Mouse (Mus musculus) E14TG2a.4 (cell line): ENCODE measurements around the gene Lysmd1.

ENCODE experiments used
- CTCF ChIP-seq: conservative IDR thresholded peaks from 2 replicates; pipeline ENCODE4 v1.5.1; 2014; ENCODE audit warnings: low read length
- NANOG ChIP-seq: IDR thresholded peaks from 2 replicates; pipeline ENCODE4 v1.6.1; 2014; ENCODE audit warnings: borderline replicate concordance, low read length, mixed read lengths
- POU5F1 ChIP-seq: IDR thresholded peaks from 2 replicates; pipeline ENCODE4 v1.6.1; 2014; ENCODE audit warnings: low read length, borderline replicate concordance

- TF ChIP-seq CTCF = no peak
- no peak for TF ChIP-seq NANOG
- TF ChIP-seq POU5F1 = no peak
Measured at GRCm38 (mm10) chr3:95105586-95106337, 28.1 kb upstream of the Lysmd1 start.
